Mouse (Mus musculus) kidney, adult 9 months (tissue): Measurements from ENCODE around the gene Rnaset2b.
"Not testable (repeated sequence)": the region's sequence is repeated elsewhere in the genome, so short reads cannot be mapped to it uniquely, and the experiment has no call there.

ENCODE experiments used
- DNase-seq: peaks from one replicate; pipeline ENCODE4 v3.0.0; 2022

Rnaset2b gene

GRCm38 (mm10) chr17:6970334-6970733 is at the start of gene Rnaset2b:
Gene Rnaset2b (plus strand): TSS chr17:6970634.
- not testable (repeated sequence) for DNase-seq

GRCm38 (mm10) chr17:6931625-6932024 is 38.8 kb upstream of the Rnaset2b start:
- not testable (repeated sequence) for DNase-seq

GRCm38 (mm10) chr17:6942560-6942959 is 27.9 kb upstream of the Rnaset2b start:
- not testable (repeated sequence) for DNase-seq

- DNase-seq, result not testable (repeated sequence)
Observed at GRCm38 (mm10) chr17:6947637-6947983, 22.8 kb upstream of the Rnaset2b start.

- peak; percentile 90 for DNase-seq
Observed at GRCm38 (mm10) chr17:6947984-6948768, 22.3 kb upstream of the Rnaset2b start, which contains the start of gene Rsph3b. Gene Rsph3b (minus strand): TSS chr17:6948682.

- not testable (repeated sequence) for DNase-seq
Observed at GRCm38 (mm10) chr17:6948769-6949228, 21.6 kb upstream of the Rnaset2b start.

- DNase-seq, result not testable (repeated sequence)
Observed at GRCm38 (mm10) chr17:6958881-6959280, 11.6 kb upstream of the Rnaset2b start.

- peak; percentile 82 for DNase-seq
Observed at GRCm38 (mm10) chr17:6959543-6960259, 10.7 kb upstream of the Rnaset2b start.

GRCm38 (mm10) chr17:6960349-6960748 is 10.1 kb upstream of the Rnaset2b start:
- not testable (repeated sequence) for DNase-seq

GRCm38 (mm10) chr17:6960776-6961175 is 9.7 kb upstream of the Rnaset2b start, which contains the start of gene Tagap1:
Gene Tagap1 (minus strand): TSS chr17:6961156.
- DNase-seq, result peak; percentile 48

- peak; percentile 74 for DNase-seq
Observed at GRCm38 (mm10) chr17:6961181-6962000, 9.0 kb upstream of the Rnaset2b start.

GRCm38 (mm10) chr17:6962339-6962738 is 8.1 kb upstream of the Rnaset2b start:
- not testable (repeated sequence) for DNase-seq

- not testable (repeated sequence) for DNase-seq
Observed at GRCm38 (mm10) chr17:6962936-6963335, 7.5 kb upstream of the Rnaset2b start.

GRCm38 (mm10) chr17:6965364-6965763 is 5.1 kb upstream of the Rnaset2b start:
- peak; percentile 54 for DNase-seq

GRCm38 (mm10) chr17:6967673-6968072 is 2.8 kb upstream of the Rnaset2b start:
- not testable (repeated sequence) for DNase-seq

- DNase-seq, result peak; percentile 57
Observed at GRCm38 (mm10) chr17:6971238-6971637, 804 bp downstream of the Rnaset2b start.

- not testable (repeated sequence) for DNase-seq
Observed at GRCm38 (mm10) chr17:6972836-6973396, 2.5 kb downstream of the Rnaset2b start.

- DNase-seq, result not testable (repeated sequence)
Observed at GRCm38 (mm10) chr17:6974985-6975384, 4.6 kb downstream of the Rnaset2b start.

- peak; percentile 87 for DNase-seq
Observed at GRCm38 (mm10) chr17:6978287-6979248, 8.1 kb downstream of the Rnaset2b start, which contains the start of gene Gm49721. Gene Gm49721 (plus strand): TSS chr17:6978904.

GRCm38 (mm10) chr17:6979380-6979779 is 8.9 kb downstream of the Rnaset2b start:
- not testable (repeated sequence) for DNase-seq

GRCm38 (mm10) chr17:6980144-6980543 is 9.7 kb downstream of the Rnaset2b start:
- DNase-seq, result not testable (repeated sequence)
